26 mouse cellular contexts compared by ENCODE assay signal in the genomic region with DNA sequence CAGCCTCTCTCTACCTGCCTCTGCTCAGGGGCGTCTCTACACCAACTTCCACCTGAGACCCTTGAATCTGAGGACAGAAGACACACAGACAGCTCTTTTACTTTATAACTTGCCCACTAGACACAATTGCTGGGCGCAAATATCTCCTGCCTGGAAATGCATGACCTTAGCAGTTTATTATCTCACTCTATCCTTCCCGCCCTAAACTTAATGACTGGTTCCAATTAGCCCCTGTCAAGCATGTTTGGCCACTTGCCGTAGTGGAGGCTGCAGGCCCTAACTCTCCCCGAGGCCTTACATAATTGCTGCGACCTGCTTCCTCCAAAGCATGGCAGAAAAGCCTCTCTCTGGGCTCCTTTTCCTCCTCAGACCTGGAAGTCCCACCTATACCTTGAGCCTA. TPM values are rescaled to one million over a fixed set of nuclear protein-coding genes. Genes with fewer than 3 reads are reported as not detected.
DNase-seq lines count a peak whose midpoint lies in the region; ATAC-seq and TF ChIP-seq lines count a peak whose summit lies in the region.
"Had no signal": no experiment of that assay in that cellular context is flagged by ENCODE, and none has a peak within 500 bp of the region (broad histone marks: within the 10 kb centered on the region; RNA-seq: fewer than 3 reads in every experiment).

No protein-coding gene starts in this region.

- H3K9ac ChIP-seq in embryonic facial prominence, embryonic 13.5 days = no peak overlapping the region
- no peak overlapping the region for H3K9ac ChIP-seq in heart, adult 2 months (ENCODE audit: low read depth, low read length)
- H3K9ac ChIP-seq in heart, embryonic 11.5 days (ENCODE audit: low read depth, low read length) = no peak overlapping the region
- no peak overlapping the region for H3K9ac ChIP-seq in intestine, embryonic 15.5 days
- no peak overlapping the region for H3K9ac ChIP-seq in intestine, postnatal 0 days (ENCODE audit: low read depth, low read length)
- no peak overlapping the region for H3K9ac ChIP-seq in intestine, embryonic 16.5 days (ENCODE audit: low read depth, low read length)
- H3K9ac ChIP-seq: embryonic facial prominence, embryonic 15.5 days; forebrain, postnatal 0 days; heart, embryonic 15.5 days; hindbrain, embryonic 13.5 days had no signal

- H3K4me3 ChIP-seq in embryonic facial prominence, embryonic 13.5 days = no peak overlapping the region
- no peak overlapping the region for H3K4me3 ChIP-seq in embryonic facial prominence, embryonic 10.5 days
- H3K4me3 ChIP-seq in heart, adult 2 months = no peak overlapping the region
- no peak overlapping the region for H3K4me3 ChIP-seq in heart, embryonic 11.5 days (ENCODE audit: low read depth, low read length)
- no peak overlapping the region for H3K4me3 ChIP-seq in intestine, embryonic 15.5 days (replicated peaks)
- no peak overlapping the region for H3K4me3 ChIP-seq in intestine, postnatal 0 days (ENCODE audit: low read depth, low read length)
- H3K4me3 ChIP-seq in intestine, embryonic 16.5 days (ENCODE audit: low read length) = no peak overlapping the region
- H3K4me3 ChIP-seq: embryonic facial prominence, embryonic 15.5 days; heart, embryonic 15.5 days; hindbrain, embryonic 10.5 days; hindbrain, embryonic 13.5 days had no signal

- DNase-seq in embryonic facial prominence, embryonic 10.5 days (ENCODE audit: low spot score) = no peak
- DNase-seq in heart, adult 2 months = no peak
- DNase-seq: adrenal gland, postnatal 10 days; adrenal gland, postnatal 36 days; B cell, adult 2 months; cerebellum, adult 18-20 months; cerebellum, adult 9-10 months; cerebellum, postnatal 14 days; forebrain, postnatal 0 days; gastrocnemius, postnatal 25 days; heart, postnatal 10 days; kidney, adult 11 months had no signal

- peaks cover 22% of the 10 kb centered on the region for H3K4me1 ChIP-seq in embryonic facial prominence, embryonic 13.5 days
- peaks cover 30% of the 10 kb centered on the region for H3K4me1 ChIP-seq in embryonic facial prominence, embryonic 10.5 days
- peaks cover 20% of the 10 kb centered on the region for H3K4me1 ChIP-seq in heart, adult 2 months (ENCODE audit: control insufficient read depth, insufficient read depth, low read length)
- peaks cover 17% of the 10 kb centered on the region for H3K4me1 ChIP-seq in heart, embryonic 11.5 days (ENCODE audit: control insufficient read depth, insufficient read depth, low read length)
- peaks cover 21% of the 10 kb centered on the region; the same call in 1 of the 2 replicates for H3K4me1 ChIP-seq in intestine, embryonic 15.5 days (replicated peaks)
- no peaks in the 10 kb centered on the region for H3K4me1 ChIP-seq in intestine, postnatal 0 days (replicated peaks; ENCODE audit: control insufficient read depth, insufficient read depth, low read length)
- peaks cover 2% of the 10 kb centered on the region for H3K4me1 ChIP-seq in intestine, embryonic 16.5 days (ENCODE audit: control insufficient read depth, insufficient read depth, low read length)
- H3K4me1 ChIP-seq: hindbrain, embryonic 13.5 days had no signal

- no peaks in the 10 kb centered on the region for H3K36me3 ChIP-seq in embryonic facial prominence, embryonic 13.5 days
- no peaks in the 10 kb centered on the region for H3K36me3 ChIP-seq in embryonic facial prominence, embryonic 10.5 days (replicated peaks)
- peaks cover 6% of the 10 kb centered on the region; the same call in 1 of the 2 replicates for H3K36me3 ChIP-seq in heart, adult 2 months (ENCODE audit: control insufficient read depth, insufficient read depth, low read length)
- no peaks in the 10 kb centered on the region for H3K36me3 ChIP-seq in heart, embryonic 11.5 days (ENCODE audit: control insufficient read depth, insufficient read depth, low read length)
- H3K36me3 ChIP-seq in intestine, embryonic 15.5 days = no peaks in the 10 kb centered on the region
- H3K36me3 ChIP-seq in intestine, postnatal 0 days (ENCODE audit: control insufficient read depth, insufficient read depth) = no peaks in the 10 kb centered on the region
- no peaks in the 10 kb centered on the region for H3K36me3 ChIP-seq in intestine, embryonic 16.5 days (ENCODE audit: control insufficient read depth, insufficient read depth, low read length)
- H3K36me3 ChIP-seq: embryonic facial prominence, embryonic 15.5 days; G1E; heart, embryonic 15.5 days; hindbrain, embryonic 10.5 days; hindbrain, embryonic 13.5 days had no signal

- WGBS in embryonic facial prominence, embryonic 13.5 days = 27% methylated on average over 6 of the region's 6 CpGs
- WGBS in embryonic facial prominence, embryonic 10.5 days = 43% methylated on average over 6 of the region's 6 CpGs
- 74% methylated on average over 6 of the region's 6 CpGs for WGBS in heart, adult 2 months
- WGBS in heart, embryonic 11.5 days (ENCODE audit: insufficient replicate concordance) = 54% methylated on average over 6 of the region's 6 CpGs
- 44% methylated on average over 6 of the region's 6 CpGs for WGBS in intestine, embryonic 15.5 days
- WGBS in intestine, postnatal 0 days = 40% methylated on average over 6 of the region's 6 CpGs
- WGBS in intestine, embryonic 16.5 days = 45% methylated on average over 6 of the region's 6 CpGs

- no peak overlapping the region for H3K4me2 ChIP-seq in embryonic facial prominence, embryonic 13.5 days
- H3K4me2 ChIP-seq in heart, embryonic 11.5 days = no peak overlapping the region
- peak overlapping the region; percentile 9; the same call in 1 of the 2 replicates for H3K4me2 ChIP-seq in intestine, embryonic 15.5 days (replicated peaks)
- no peak overlapping the region for H3K4me2 ChIP-seq in intestine, postnatal 0 days (replicated peaks; ENCODE audit: low read depth)
- no peak overlapping the region for H3K4me2 ChIP-seq in intestine, embryonic 16.5 days (ENCODE audit: low read depth, low read length)
- H3K4me2 ChIP-seq: embryonic facial prominence, embryonic 15.5 days; heart, embryonic 15.5 days; hindbrain, embryonic 13.5 days had no signal

- TF ChIP-seq CTCF in heart, adult 2 months (IDR thresholded peaks at IDR 0.05) = no peak
- no peak for TF ChIP-seq CTCF in intestine, postnatal 0 days (IDR thresholded peaks at IDR 0.05; ENCODE audit: low read depth)

- no peak for TF ChIP-seq POLR2A in heart, adult 2 months (IDR thresholded peaks at IDR 0.05; ENCODE audit: insufficient read depth, low read depth, low read length)

- intact Hi-C loops in heart, adult 2 months (cut with DNase I) = loop anchor here (2.0 kb wide), 1 partner anchor 16 kb away; no protein-coding TSS in a partner anchor

- no peaks in the 10 kb centered on the region for H3K27me3 ChIP-seq in embryonic facial prominence, embryonic 13.5 days
- H3K27me3 ChIP-seq in embryonic facial prominence, embryonic 10.5 days (replicated peaks; ENCODE audit: low read depth, poor library complexity, severe bottlenecking) = no peaks in the 10 kb centered on the region
- no peaks in the 10 kb centered on the region for H3K27me3 ChIP-seq in heart, adult 2 months (ENCODE audit: control insufficient read depth, insufficient read depth, low read length)
- no peaks in the 10 kb centered on the region for H3K27me3 ChIP-seq in heart, embryonic 11.5 days (ENCODE audit: control insufficient read depth, insufficient read depth, low read length)
- H3K27me3 ChIP-seq in intestine, embryonic 15.5 days (replicated peaks) = no peaks in the 10 kb centered on the region
- no peaks in the 10 kb centered on the region for H3K27me3 ChIP-seq in intestine, postnatal 0 days (replicated peaks; ENCODE audit: control insufficient read depth, insufficient read depth, low read length)
- H3K27me3 ChIP-seq in intestine, embryonic 16.5 days (replicated peaks; ENCODE audit: control insufficient read depth, insufficient read depth, low read length) = no peaks in the 10 kb centered on the region
- H3K27me3 ChIP-seq: CH12.LX; embryonic facial prominence, embryonic 15.5 days; heart, embryonic 15.5 days; hindbrain, embryonic 13.5 days had no signal

- no peaks in the 10 kb centered on the region for H3K79me2 ChIP-seq in heart, adult 2 months (replicated peaks; ENCODE audit: control insufficient read depth, insufficient read depth, low read length)

- TF ChIP-seq EP300 in heart, adult 2 months (IDR thresholded peaks at IDR 0.05; ENCODE audit: insufficient read depth, low read depth, low read length) = no peak

- ATAC-seq in embryonic facial prominence, embryonic 13.5 days (ENCODE audit: insufficient number of reproducible peaks, insufficient read depth, low FRiP score, low TSS enrichment, low read depth) = no peak
- no peak for ATAC-seq in heart, embryonic 11.5 days (replicated peaks; ENCODE audit: insufficient number of reproducible peaks, low FRiP score, low TSS enrichment)
- ATAC-seq in intestine, embryonic 15.5 days = no peak; the same call in 1 of the 2 replicates
- ATAC-seq in intestine, postnatal 0 days = no peak
- ATAC-seq in intestine, embryonic 16.5 days = peak; percentile 55; the same call in 1 of the 2 replicates
- ATAC-seq: forebrain, embryonic 14.5 days; forebrain, postnatal 0 days; hindbrain, embryonic 16.5 days; Patski had no signal

- H3K27ac ChIP-seq in embryonic facial prominence, embryonic 13.5 days = 0 out of 2 replicates have a peak overlapping the region, but pooled peaks have one; percentile 0
- no peak overlapping the region for H3K27ac ChIP-seq in embryonic facial prominence, embryonic 10.5 days (replicated peaks)
- H3K27ac ChIP-seq in heart, adult 2 months = peak overlapping the region; percentile 83
- H3K27ac ChIP-seq in heart, embryonic 11.5 days (ENCODE audit: low read depth, low read length) = no peak overlapping the region; the same call in 1 of the 2 replicates
- H3K27ac ChIP-seq in intestine, embryonic 15.5 days = no peak overlapping the region
- no peak overlapping the region for H3K27ac ChIP-seq in intestine, postnatal 0 days (ENCODE audit: low read depth, low read length)
- no peak overlapping the region for H3K27ac ChIP-seq in intestine, embryonic 16.5 days (ENCODE audit: low read length)
- H3K27ac ChIP-seq: hindbrain, embryonic 10.5 days had no signal

- no peaks in the 10 kb centered on the region for H3K9me3 ChIP-seq in embryonic facial prominence, embryonic 13.5 days
- H3K9me3 ChIP-seq in embryonic facial prominence, embryonic 10.5 days = no peaks in the 10 kb centered on the region
- no peaks in the 10 kb centered on the region for H3K9me3 ChIP-seq in heart, embryonic 11.5 days (replicated peaks; ENCODE audit: control insufficient read depth, low read length)
- no peaks in the 10 kb centered on the region for H3K9me3 ChIP-seq in intestine, embryonic 15.5 days
- H3K9me3 ChIP-seq in intestine, postnatal 0 days (ENCODE audit: control insufficient read depth) = no peaks in the 10 kb centered on the region
- H3K9me3 ChIP-seq in intestine, embryonic 16.5 days (ENCODE audit: control insufficient read depth, low read length) = no peaks in the 10 kb centered on the region
- H3K9me3 ChIP-seq: embryonic facial prominence, embryonic 15.5 days; G1E; heart, embryonic 15.5 days; hindbrain, embryonic 10.5 days; hindbrain, embryonic 13.5 days had no signal

RNA-seq across cellular contexts. Expression of gene Entpd1, which starts 34.2 kb away (rescaled TPM):
- polyA plus RNA-seq in embryonic facial prominence, embryonic 13.5 days (2015; fragmentation: Nextera tagmentation; extraction: Ambion mirVana) = 7.5 and 12.5 TPM in 2 replicates
- 3.1 and 3.3 TPM in 2 replicates for polyA plus RNA-seq in embryonic facial prominence, embryonic 10.5 days (2016; fragmentation: Nextera tagmentation; extraction: Ambion mirVana)
- total RNA-seq in heart, adult 2 months (2021) = 10 to 100 TPM; 22.1 to 26.4 TPM
- polyA plus RNA-seq in heart, adult 2 months (2012; rRNA removed) = 13.0 and 18.6 TPM in 2 replicates
- polyA plus RNA-seq in heart, embryonic 11.5 days (2014; fragmentation: Nextera tagmentation; extraction: Ambion mirVana) = 13.1 and 15.9 TPM in 2 replicates
- 7.0 and 7.8 TPM in 2 replicates for polyA plus RNA-seq in intestine, embryonic 15.5 days (2015; fragmentation: Nextera tagmentation; extraction: Ambion mirVana)
- 6.8 and 8.0 TPM in 2 replicates for polyA plus RNA-seq in intestine, postnatal 0 days (2015; fragmentation: Nextera tagmentation; extraction: Ambion mirVana)
- polyA plus RNA-seq in intestine, embryonic 16.5 days (2015; fragmentation: Nextera tagmentation; extraction: Ambion mirVana) = 7.5 and 7.6 TPM in 2 replicates
- polyA plus RNA-seq: G1E had no signal

RNA-seq across cellular contexts. Expression of gene Tctn3, which starts 34.3 kb away (rescaled TPM):
- polyA plus RNA-seq in embryonic facial prominence, embryonic 13.5 days (2015; fragmentation: Nextera tagmentation; extraction: Ambion mirVana) = 14.8 and 17.0 TPM in 2 replicates
- polyA plus RNA-seq in embryonic facial prominence, embryonic 10.5 days (2016; fragmentation: Nextera tagmentation; extraction: Ambion mirVana) = 10.0 and 11.5 TPM in 2 replicates
- 1 to 10 TPM; 6.5 to 7.6 TPM for total RNA-seq in heart, adult 2 months (2021)
- polyA plus RNA-seq in heart, adult 2 months (2012; rRNA removed) = 7.7 and 10.5 TPM in 2 replicates
- 7.6 and 10.3 TPM in 2 replicates for polyA plus RNA-seq in heart, embryonic 11.5 days (2014; fragmentation: Nextera tagmentation; extraction: Ambion mirVana)
- 9.8 and 10.5 TPM in 2 replicates for polyA plus RNA-seq in intestine, embryonic 15.5 days (2015; fragmentation: Nextera tagmentation; extraction: Ambion mirVana)
- 10.4 and 11.2 TPM in 2 replicates for polyA plus RNA-seq in intestine, postnatal 0 days (2015; fragmentation: Nextera tagmentation; extraction: Ambion mirVana)
- 10.6 and 11.7 TPM in 2 replicates for polyA plus RNA-seq in intestine, embryonic 16.5 days (2015; fragmentation: Nextera tagmentation; extraction: Ambion mirVana)

RNA-seq across cellular contexts. Expression of gene Aldh18a1, which starts 58.1 kb away (rescaled TPM):
- polyA plus RNA-seq in embryonic facial prominence, embryonic 13.5 days (2015; fragmentation: Nextera tagmentation; extraction: Ambion mirVana) = 73.4 and 75.1 TPM in 2 replicates
- 91.0 and 104 TPM in 2 replicates for polyA plus RNA-seq in embryonic facial prominence, embryonic 10.5 days (2016; fragmentation: Nextera tagmentation; extraction: Ambion mirVana)
- total RNA-seq in heart, adult 2 months (2021) = 1 to 10 TPM; 4.4 to 7.9 TPM
- 7.6 and 12.4 TPM in 2 replicates for polyA plus RNA-seq in heart, adult 2 months (2012; rRNA removed)
- polyA plus RNA-seq in heart, embryonic 11.5 days (2014; fragmentation: Nextera tagmentation; extraction: Ambion mirVana) = 38.9 and 42.9 TPM in 2 replicates
- polyA plus RNA-seq in intestine, embryonic 15.5 days (2015; fragmentation: Nextera tagmentation; extraction: Ambion mirVana) = 211 and 228 TPM in 2 replicates
- polyA plus RNA-seq in intestine, postnatal 0 days (2015; fragmentation: Nextera tagmentation; extraction: Ambion mirVana) = 204 and 226 TPM in 2 replicates
- 299 and 355 TPM in 2 replicates for polyA plus RNA-seq in intestine, embryonic 16.5 days (2015; fragmentation: Nextera tagmentation; extraction: Ambion mirVana)

Comparison
In these comparisons a context has a peak if more than half of its experiments do, and no peak if none do; other contexts are left out.
1. H3K27ac ChIP-seq: peak in embryonic facial prominence, embryonic 13.5 days (single experiment) and heart, adult 2 months (single experiment); none in embryonic facial prominence, embryonic 10.5 days (single experiment), heart, embryonic 11.5 days (single experiment), intestine, embryonic 15.5 days (single experiment), intestine, postnatal 0 days (single experiment) and intestine, embryonic 16.5 days (single experiment).